Mouse (Mus musculus): Measurements from ENCODE around the gene Kcnh1. TPM values are rescaled to one million over a fixed set of nuclear protein-coding genes. Genes with fewer than 3 reads are reported as not detected.

Kcnh1 gene
- polyA plus RNA-seq, 1 experiment from 2014 or later, result 0.40 TPM

- DNase-seq (ENCODE audit: low spot score) (no peak), ATAC-seq (ENCODE audit: low FRiP score) (no peak)
- no peak overlapping the region for H3K9ac ChIP-seq (ENCODE audit: low read depth, low read length)
- H3K27me3 ChIP-seq (ENCODE audit: control insufficient read depth, insufficient read depth, low read length), result no peaks in the 10 kb centered on the region
- H3K4me2 ChIP-seq (replicated peaks; ENCODE audit: low read depth, low read length), result no peak overlapping the region
- WGBS, result 78% methylated on average over 2 of the region's 2 CpGs
- H3K27ac ChIP-seq (ENCODE audit: low read depth, low read length), result no peak overlapping the region
- H3K36me3 ChIP-seq (ENCODE audit: control insufficient read depth, insufficient read depth, low read length), result no peaks in the 10 kb centered on the region
- no peak overlapping the region for H3K4me3 ChIP-seq (ENCODE audit: low read depth, low read length)
- no peaks in the 10 kb centered on the region for H3K4me1 ChIP-seq (replicated peaks; ENCODE audit: control insufficient read depth, insufficient read depth, low read length)
- no peaks in the 10 kb centered on the region for H3K9me3 ChIP-seq (ENCODE audit: control insufficient read depth, low read length)
Observed at GRCm38 (mm10) chr1:192392232-192392631, 201.7 kb downstream of the Kcnh1 start.

- no peak for DNase-seq (ENCODE audit: low spot score)
Observed at GRCm38 (mm10) chr1:192399667-192400490, 209.3 kb downstream of the Kcnh1 start.

GRCm38 (mm10) chr1:192400991-192401390 lies 210.4 kb downstream of the Kcnh1 start:
- Histone ChIP-seq H3K4me1 (replicated peaks; ENCODE audit: control insufficient read depth, insufficient read depth, low read length) (no peaks in the 10 kb centered on the region), H3K27ac (ENCODE audit: low read depth, low read length) (no peak overlapping the region), H3K9ac (ENCODE audit: low read depth, low read length) (no peak overlapping the region), H3K4me3 (ENCODE audit: low read depth, low read length) (no peak overlapping the region), H3K9me3 (ENCODE audit: control insufficient read depth, low read length) (no peaks in the 10 kb centered on the region), H3K36me3 (ENCODE audit: control insufficient read depth, insufficient read depth, low read length) (no peaks in the 10 kb centered on the region), H3K27me3 (ENCODE audit: control insufficient read depth, insufficient read depth, low read length) (no peaks in the 10 kb centered on the region), H3K4me2 (replicated peaks; ENCODE audit: low read depth, low read length) (no peak overlapping the region)
- 81% methylated on average over 4 of the region's 4 CpGs for WGBS
- DNase-seq (ENCODE audit: low spot score), result no peak
- no peak for ATAC-seq (ENCODE audit: low FRiP score)

More at GRCm38 (mm10) chr1:192399667-192400490, 209.3 kb downstream of the Kcnh1 start:
- Histone ChIP-seq H3K4me1 (replicated peaks; ENCODE audit: control insufficient read depth, insufficient read depth, low read length) (no peaks in the 10 kb centered on the region), H3K27me3 (ENCODE audit: control insufficient read depth, insufficient read depth, low read length) (no peaks in the 10 kb centered on the region), H3K9ac (ENCODE audit: low read depth, low read length) (no peak overlapping the region), H3K4me3 (ENCODE audit: low read depth, low read length) (no peak overlapping the region), H3K27ac (ENCODE audit: low read depth, low read length) (no peak overlapping the region), H3K4me2 (replicated peaks; ENCODE audit: low read depth, low read length) (no peak overlapping the region), H3K9me3 (ENCODE audit: control insufficient read depth, low read length) (no peaks in the 10 kb centered on the region), H3K36me3 (ENCODE audit: control insufficient read depth, insufficient read depth, low read length) (no peaks in the 10 kb centered on the region)
- WGBS, result 86% methylated on average over 14 of the region's 14 CpGs
- ATAC-seq (ENCODE audit: low FRiP score), result no peak

- DNase-seq (ENCODE audit: low spot score) (no peak), ATAC-seq (ENCODE audit: low FRiP score) (no peak)
Observed at GRCm38 (mm10) chr1:192402911-192403704, 212.5 kb downstream of the Kcnh1 start.

GRCm38 (mm10) chr1:192405136-192405535 lies 214.6 kb downstream of the Kcnh1 start:
- 91% methylated on average over 4 of the region's 4 CpGs for WGBS

More at GRCm38 (mm10) chr1:192402911-192403704, 212.5 kb downstream of the Kcnh1 start:
- H3K27ac ChIP-seq (ENCODE audit: low read depth, low read length), result no peak overlapping the region
- no peak overlapping the region for H3K4me3 ChIP-seq (ENCODE audit: low read depth, low read length)
- WGBS, result 91% methylated on average over 8 of the region's 8 CpGs
- no peaks in the 10 kb centered on the region for H3K36me3 ChIP-seq (ENCODE audit: control insufficient read depth, insufficient read depth, low read length)
- H3K9ac ChIP-seq (ENCODE audit: low read depth, low read length), result no peak overlapping the region
- no peaks in the 10 kb centered on the region for H3K4me1 ChIP-seq (replicated peaks; ENCODE audit: control insufficient read depth, insufficient read depth, low read length)
- H3K9me3 ChIP-seq (ENCODE audit: control insufficient read depth, low read length), result no peaks in the 10 kb centered on the region
- no peak overlapping the region for H3K4me2 ChIP-seq (replicated peaks; ENCODE audit: low read depth, low read length)
- no peaks in the 10 kb centered on the region for H3K27me3 ChIP-seq (ENCODE audit: control insufficient read depth, insufficient read depth, low read length)

GRCm38 (mm10) chr1:192406589-192406988 lies 216.0 kb downstream of the Kcnh1 start:
- DNase-seq (ENCODE audit: low spot score), result no peak
- Histone ChIP-seq H3K27ac (ENCODE audit: low read depth, low read length) (no peak overlapping the region), H3K4me3 (ENCODE audit: low read depth, low read length) (no peak overlapping the region), H3K27me3 (ENCODE audit: control insufficient read depth, insufficient read depth, low read length) (no peaks in the 10 kb centered on the region), H3K4me2 (replicated peaks; ENCODE audit: low read depth, low read length) (no peak overlapping the region), H3K4me1 (replicated peaks; ENCODE audit: control insufficient read depth, insufficient read depth, low read length) (no peaks in the 10 kb centered on the region), H3K36me3 (ENCODE audit: control insufficient read depth, insufficient read depth, low read length) (no peaks in the 10 kb centered on the region), H3K9ac (ENCODE audit: low read depth, low read length) (no peak overlapping the region), H3K9me3 (ENCODE audit: control insufficient read depth, low read length) (no peaks in the 10 kb centered on the region)
- ATAC-seq (ENCODE audit: low FRiP score), result no peak
- 87% methylated on average over 5 of the region's 5 CpGs for WGBS

More at GRCm38 (mm10) chr1:192405136-192405535, 214.6 kb downstream of the Kcnh1 start:
- Histone ChIP-seq H3K36me3 (ENCODE audit: control insufficient read depth, insufficient read depth, low read length) (no peaks in the 10 kb centered on the region), H3K4me3 (ENCODE audit: low read depth, low read length) (no peak overlapping the region), H3K4me1 (replicated peaks; ENCODE audit: control insufficient read depth, insufficient read depth, low read length) (no peaks in the 10 kb centered on the region), H3K9ac (ENCODE audit: low read depth, low read length) (no peak overlapping the region), H3K27ac (ENCODE audit: low read depth, low read length) (no peak overlapping the region), H3K27me3 (ENCODE audit: control insufficient read depth, insufficient read depth, low read length) (no peaks in the 10 kb centered on the region), H3K4me2 (replicated peaks; ENCODE audit: low read depth, low read length) (no peak overlapping the region), H3K9me3 (ENCODE audit: control insufficient read depth, low read length) (no peaks in the 10 kb centered on the region)
- DNase-seq (ENCODE audit: low spot score) (no peak), ATAC-seq (ENCODE audit: low FRiP score) (no peak)

GRCm38 (mm10) chr1:192415813-192416212 lies 225.2 kb downstream of the Kcnh1 start:
- H3K4me3 ChIP-seq (ENCODE audit: low read depth, low read length), result no peak overlapping the region
- H3K4me1 ChIP-seq (replicated peaks; ENCODE audit: control insufficient read depth, insufficient read depth, low read length), result no peaks in the 10 kb centered on the region
- DNase-seq (ENCODE audit: low spot score), result no peak
- no peaks in the 10 kb centered on the region for H3K27me3 ChIP-seq (ENCODE audit: control insufficient read depth, insufficient read depth, low read length)
- no peak overlapping the region for H3K4me2 ChIP-seq (replicated peaks; ENCODE audit: low read depth, low read length)
- no peak overlapping the region for H3K27ac ChIP-seq (ENCODE audit: low read depth, low read length)
- no peaks in the 10 kb centered on the region for H3K9me3 ChIP-seq (ENCODE audit: control insufficient read depth, low read length)
- H3K36me3 ChIP-seq (ENCODE audit: control insufficient read depth, insufficient read depth, low read length), result no peaks in the 10 kb centered on the region
- no peak overlapping the region for H3K9ac ChIP-seq (ENCODE audit: low read depth, low read length)
- ATAC-seq (ENCODE audit: low FRiP score), result no peak
- WGBS, result 73% methylated on average over 3 of the region's 3 CpGs

- Histone ChIP-seq H3K4me1 (replicated peaks; ENCODE audit: control insufficient read depth, insufficient read depth, low read length) (no peaks in the 10 kb centered on the region), H3K9ac (ENCODE audit: low read depth, low read length) (no peak overlapping the region), H3K9me3 (ENCODE audit: control insufficient read depth, low read length) (no peaks in the 10 kb centered on the region), H3K4me3 (ENCODE audit: low read depth, low read length) (no peak overlapping the region), H3K36me3 (ENCODE audit: control insufficient read depth, insufficient read depth, low read length) (no peaks in the 10 kb centered on the region), H3K27ac (ENCODE audit: low read depth, low read length) (no peak overlapping the region), H3K4me2 (replicated peaks; ENCODE audit: low read depth, low read length) (no peak overlapping the region), H3K27me3 (ENCODE audit: control insufficient read depth, insufficient read depth, low read length) (no peaks in the 10 kb centered on the region)
- 67% methylated on average over 9 of the region's 9 CpGs for WGBS
- ATAC-seq (ENCODE audit: low FRiP score) (no peak), DNase-seq (ENCODE audit: low spot score) (no peak)
Observed at GRCm38 (mm10) chr1:192416241-192416821, 225.8 kb downstream of the Kcnh1 start.

Data from hindbrain, embryonic 11.5 days (tissue).